Mouse (Mus musculus) embryonic facial prominence, embryonic 10.5 days (tissue): ENCODE measurements around the gene Cyp2d10. TPM values are rescaled to one million over a fixed set of nuclear protein-coding genes. Genes with fewer than 3 reads are reported as not detected.
A peak's percentile ranks its signal among the peaks of the same experiment; 100 is the strongest.
"Not testable (repeated sequence)": the region's sequence is repeated elsewhere in the genome, so short reads cannot be mapped to it uniquely, and the experiment has no call there.

ENCODE experiments used
- DNase-seq: peaks from one replicate; pipeline ENCODE4 v3.0.0-alpha.2; 2017; ENCODE audit warnings: low spot score
- H3K27ac ChIP-seq: fragments of 300-500 bp; sonication (generic); replicated peaks from 2 replicates; pipeline ENCODE4 v1.5.1; 2016; ENCODE audit warnings: mild to moderate bottlenecking
- H3K27me3 ChIP-seq: fragments of 300-500 bp; sonication (generic); replicated peaks from 2 replicates; pipeline ENCODE4 v1.6.1; 2016; ENCODE audit warnings: low read depth, mild to moderate bottlenecking; ENCODE audit not compliant: poor library complexity, severe bottlenecking
- H3K36me3 ChIP-seq: fragments of 300-500 bp; sonication (generic); replicated peaks from 2 replicates; pipeline ENCODE4 v1.6.1; 2016; ENCODE audit warnings: mild to moderate bottlenecking, moderate library complexity
- H3K4me1 ChIP-seq: fragments of 300-500 bp; sonication (generic); 2 replicates; pipeline ENCODE4 v1.6.1; 2016
- H3K4me3 ChIP-seq: fragments of 300-500 bp; sonication (generic); 2 replicates; pipeline ENCODE4 v1.5.1; 2016; ENCODE audit warnings: mild to moderate bottlenecking, moderate library complexity
- H3K9me3 ChIP-seq: fragments of 300-500 bp; sonication (generic); 2 replicates; pipeline ENCODE4 v1.6.1; 2016; ENCODE audit warnings: mild to moderate bottlenecking
- WGBS: fragments of 180-500 bp; shearing (Covaris S2); methylation state at CpG from one replicate; pipeline ENCODE4 v1.1.7; 2016; 5-methylcytosine and 5-hydroxymethylcytosine counted together
- polyA plus RNA-seq: library from polyadenylated mRNA; unstranded; fragments of >200 nt; fragmentation: Nextera tagmentation; extraction: Ambion mirVana; gene quantifications from 2 replicates; pipeline ENCODE4 v1.2.1, GENCODE M21; 2016

Gene Cyp2d10
- polyA plus RNA-seq: not detected in 2 replicates

GRCm38 (mm10) chr15:82406981-82407380 is at the start of gene Cyp2d10:
Gene Cyp2d10 (minus strand): TSS chr15:82407195.
- 92% methylated on average over 6 of the region's 6 CpGs for WGBS
- Histone ChIP-seq H3K9me3 (no peaks in the 10 kb centered on the region), H3K27me3 (no peaks in the 10 kb centered on the region), H3K4me3 (no peak within 1 kb of the TSS), H3K36me3 (no peaks in the 10 kb centered on the region), H3K4me1 (no peaks in the 10 kb centered on the region), H3K27ac (no peak within 1 kb of the TSS)
- no peak for DNase-seq

DNA sequence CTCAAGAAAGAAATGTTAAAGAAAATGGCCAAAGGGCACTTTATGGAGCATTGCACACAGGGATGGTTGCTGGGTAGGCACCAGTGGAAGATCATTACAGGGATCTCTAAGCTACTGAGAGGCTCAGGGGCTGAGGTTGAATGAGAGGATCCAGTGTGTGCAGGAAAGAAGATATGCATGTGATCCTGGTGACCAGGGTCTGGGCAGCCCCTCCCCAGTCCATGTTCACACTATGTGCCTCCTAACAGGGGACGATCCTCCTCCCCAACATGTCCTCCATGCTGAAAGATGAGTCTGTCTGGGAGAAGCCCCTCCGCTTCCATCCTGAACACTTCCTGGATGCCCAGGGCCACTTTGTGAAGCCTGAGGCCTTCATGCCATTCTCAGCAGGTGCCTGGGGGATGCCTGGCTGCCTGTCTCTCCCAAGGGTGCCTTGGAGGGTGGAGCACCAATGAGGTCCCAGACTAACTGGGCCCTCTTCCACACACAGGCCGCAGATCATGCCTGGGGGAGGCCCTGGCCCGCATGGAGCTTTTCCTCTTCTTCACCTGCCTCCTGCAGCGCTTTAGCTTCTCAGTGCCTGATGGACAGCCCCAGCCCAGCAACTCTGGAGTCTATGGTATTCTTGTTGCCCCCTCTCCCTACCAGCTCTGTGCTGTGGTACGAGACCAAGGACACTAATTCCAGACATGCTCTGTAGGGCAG is 49.2 kb upstream of the Cyp2d10 start:
- H3K4me3 ChIP-seq: not testable (repeated sequence)
- 85% methylated on average over 6 of the region's 6 CpGs for WGBS

GRCm38 (mm10) chr15:82453501-82453900 is 46.5 kb upstream of the Cyp2d10 start:
- WGBS: 83% methylated on average over 6 of the region's 6 CpGs
- not testable (repeated sequence) for H3K27ac ChIP-seq, H3K4me3 ChIP-seq, H3K9me3 ChIP-seq, H3K27me3 ChIP-seq, H3K4me1 ChIP-seq, H3K36me3 ChIP-seq
- peak; percentile 2 for DNase-seq

More for the DNA sequence above, 49.2 kb upstream of the Cyp2d10 start:
- H3K27me3 ChIP-seq, H3K9me3 ChIP-seq, H3K36me3 ChIP-seq, H3K4me1 ChIP-seq, H3K27ac ChIP-seq, DNase-seq: not testable (repeated sequence)

DNA sequence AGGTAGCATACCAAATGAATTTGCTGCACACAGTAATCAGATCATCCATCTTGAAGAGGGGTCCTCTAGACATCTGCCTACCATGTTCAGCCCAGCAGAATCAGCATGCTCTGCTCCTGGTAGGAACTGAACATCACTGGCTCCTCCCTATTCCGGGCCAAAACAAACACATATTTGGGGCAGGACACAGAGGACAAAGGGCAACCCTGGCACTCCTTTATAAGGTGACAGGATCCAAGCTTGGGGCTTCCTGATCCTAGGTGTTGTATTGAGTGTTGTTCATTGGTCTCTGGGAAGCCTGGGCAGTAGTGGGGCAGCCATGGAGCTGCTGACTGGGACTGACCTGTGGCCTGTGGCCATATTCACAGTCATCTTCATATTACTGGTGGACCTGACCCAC is 45.1 kb upstream of the Cyp2d10 start:
- H3K4me1 ChIP-seq, H3K4me3 ChIP-seq, H3K9me3 ChIP-seq, H3K36me3 ChIP-seq, H3K27ac ChIP-seq, H3K27me3 ChIP-seq, DNase-seq: not testable (repeated sequence)
- 89% methylated on average over 1 of the region's 1 CpGs for WGBS

DNA sequence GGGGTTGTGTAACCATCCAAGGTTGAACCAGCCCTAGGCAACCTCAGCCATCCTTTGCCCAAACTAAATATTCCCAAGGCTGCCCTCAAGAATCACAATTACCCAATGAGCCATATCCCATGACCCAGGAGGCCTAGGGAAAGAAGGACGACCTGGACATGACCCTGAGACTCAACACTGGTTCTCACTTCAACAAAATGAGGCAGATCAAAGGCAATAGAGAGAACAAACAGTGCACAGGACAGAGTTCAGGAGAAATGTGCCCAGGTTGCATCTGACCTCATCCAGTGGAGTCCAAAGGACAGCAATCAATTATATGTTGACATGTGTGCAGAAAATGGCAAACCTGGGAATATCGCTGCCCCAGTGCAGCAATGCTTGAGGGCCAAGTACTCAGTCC is 43.0 kb upstream of the Cyp2d10 start:
- not testable (repeated sequence) for H3K27me3 ChIP-seq, H3K4me1 ChIP-seq, H3K27ac ChIP-seq, H3K36me3 ChIP-seq, H3K4me3 ChIP-seq, H3K9me3 ChIP-seq, DNase-seq
- WGBS: 83% methylated on average over 2 of the region's 2 CpGs

GRCm38 (mm10) chr15:82445196-82445595 is 38.2 kb upstream of the Cyp2d10 start:
- WGBS: 78% methylated on average over 8 of the region's 8 CpGs
- DNase-seq: no peak
- Histone ChIP-seq H3K4me1 (no peaks in the 10 kb centered on the region), H3K27ac (no peak overlapping the region), H3K36me3 (no peaks in the 10 kb centered on the region), H3K9me3 (no peaks in the 10 kb centered on the region), H3K4me3 (no peak overlapping the region), H3K27me3 (no peaks in the 10 kb centered on the region)

DNA sequence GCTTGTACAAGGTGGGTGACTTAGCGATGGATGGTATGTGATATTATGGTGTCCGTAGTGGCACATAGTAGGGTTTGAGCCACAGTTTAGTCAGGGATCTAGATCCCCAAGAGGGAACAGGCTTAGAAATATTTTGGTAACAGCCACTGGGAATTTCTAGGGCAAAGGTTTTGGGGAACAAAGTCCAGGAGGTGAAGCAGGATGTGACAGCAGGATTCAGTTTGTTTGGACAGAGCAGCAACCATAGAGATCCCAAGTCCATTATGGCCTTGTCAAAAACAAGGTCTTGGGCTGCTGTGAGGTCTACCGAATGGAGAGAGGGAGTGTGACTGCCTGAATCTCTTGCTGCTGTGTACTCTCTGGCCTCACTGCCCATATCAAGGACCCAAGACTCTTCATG is 36.7 kb upstream of the Cyp2d10 start:
- no peak for DNase-seq
- Histone ChIP-seq H3K4me3 (no peak overlapping the region), H3K27ac (no peak overlapping the region), H3K4me1 (no peaks in the 10 kb centered on the region), H3K27me3 (no peaks in the 10 kb centered on the region), H3K9me3 (no peaks in the 10 kb centered on the region), H3K36me3 (no peaks in the 10 kb centered on the region)
- 91% methylated on average over 3 of the region's 3 CpGs for WGBS

DNA sequence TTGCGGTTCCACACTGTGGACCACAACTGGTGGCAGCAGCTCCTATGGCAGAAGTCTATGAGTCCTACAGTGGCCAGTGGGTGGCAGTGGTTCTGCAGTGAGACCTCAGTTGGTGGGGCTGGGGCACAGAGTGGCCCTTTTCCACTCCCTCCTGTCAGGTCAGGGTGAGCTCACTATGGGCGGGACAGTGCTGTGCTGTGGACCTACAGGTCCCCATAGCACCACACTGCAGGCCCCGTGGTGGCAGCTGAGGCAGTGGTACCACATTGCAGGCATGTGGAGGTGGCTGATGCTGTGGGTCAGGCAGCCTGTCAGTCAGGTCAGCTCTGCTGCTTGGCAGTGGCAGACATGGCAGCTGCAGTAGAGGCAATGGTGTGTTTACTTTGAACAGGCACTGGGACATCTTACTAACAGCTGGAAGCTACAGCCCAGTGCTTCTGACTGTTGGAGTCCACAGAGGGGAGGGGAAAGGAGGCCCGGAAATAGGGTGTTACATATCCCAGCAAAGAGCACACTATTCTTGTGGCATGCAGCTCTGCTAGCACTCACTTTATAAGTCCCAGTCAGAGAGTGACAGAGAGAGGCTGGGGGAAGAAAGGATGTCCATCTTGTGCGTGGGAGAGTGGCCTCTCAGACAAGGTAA is 31.1 kb upstream of the Cyp2d10 start:
- DNase-seq: no peak
- 64% methylated on average over 5 of the region's 5 CpGs for WGBS
- H3K36me3 ChIP-seq: no peaks in the 10 kb centered on the region
- no peaks in the 10 kb centered on the region for H3K4me1 ChIP-seq
- H3K4me3 ChIP-seq: no peak overlapping the region
- H3K27me3 ChIP-seq: no peaks in the 10 kb centered on the region
- no peak overlapping the region for H3K27ac ChIP-seq
- peaks cover 8% of the 10 kb centered on the region; the same call in 1 of the 2 replicates for H3K9me3 ChIP-seq

DNA sequence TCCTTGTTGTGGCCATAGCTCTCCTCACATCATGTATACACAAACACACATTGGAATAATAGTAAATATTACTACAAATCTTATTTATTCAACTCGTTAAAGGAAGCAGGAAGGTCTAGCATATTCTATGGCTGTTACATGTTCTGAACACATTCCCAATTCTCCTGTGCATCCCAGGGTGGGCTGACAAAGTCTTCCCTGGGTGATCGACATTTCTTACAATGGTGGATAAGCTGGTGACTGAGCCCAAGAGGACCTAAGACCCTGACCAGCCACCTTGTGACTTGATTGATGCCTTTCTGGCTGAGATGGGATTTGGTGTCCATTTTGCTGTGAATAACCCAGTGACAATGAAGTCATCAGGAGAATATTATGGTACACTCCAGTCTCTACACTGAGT is 28.6 kb upstream of the Cyp2d10 start:
- WGBS: 85% methylated on average over 2 of the region's 2 CpGs
- H3K9me3 ChIP-seq: peaks cover 16% of the 10 kb centered on the region; the same call in 1 of the 2 replicates
- H3K4me3 ChIP-seq: no peak overlapping the region
- no peak overlapping the region for H3K27ac ChIP-seq
- H3K27me3 ChIP-seq: no peaks in the 10 kb centered on the region
- no peaks in the 10 kb centered on the region for H3K4me1 ChIP-seq
- no peak for DNase-seq
- no peaks in the 10 kb centered on the region for H3K36me3 ChIP-seq

- WGBS: 83% methylated on average over 3 of the region's 3 CpGs
- no peaks in the 10 kb centered on the region for H3K27me3 ChIP-seq
- peaks cover 21% of the 10 kb centered on the region; the same call in 1 of the 2 replicates for H3K9me3 ChIP-seq
- H3K4me3 ChIP-seq: no peak overlapping the region
- no peak overlapping the region for H3K27ac ChIP-seq
- no peak for DNase-seq
- no peaks in the 10 kb centered on the region for H3K36me3 ChIP-seq
- H3K4me1 ChIP-seq: no peaks in the 10 kb centered on the region
Measured at GRCm38 (mm10) chr15:82435011-82435410, 28.0 kb upstream of the Cyp2d10 start.

GRCm38 (mm10) chr15:82434541-82434940 is 27.5 kb upstream of the Cyp2d10 start:
- Histone ChIP-seq H3K36me3 (no peaks in the 10 kb centered on the region), H3K9me3 (peaks cover 23% of the 10 kb centered on the region; the same call in 1 of the 2 replicates), H3K27me3 (no peaks in the 10 kb centered on the region), H3K27ac (no peak overlapping the region), H3K4me3 (no peak overlapping the region), H3K4me1 (no peaks in the 10 kb centered on the region)
- no peak for DNase-seq
- WGBS: 90% methylated on average over 3 of the region's 3 CpGs

DNA sequence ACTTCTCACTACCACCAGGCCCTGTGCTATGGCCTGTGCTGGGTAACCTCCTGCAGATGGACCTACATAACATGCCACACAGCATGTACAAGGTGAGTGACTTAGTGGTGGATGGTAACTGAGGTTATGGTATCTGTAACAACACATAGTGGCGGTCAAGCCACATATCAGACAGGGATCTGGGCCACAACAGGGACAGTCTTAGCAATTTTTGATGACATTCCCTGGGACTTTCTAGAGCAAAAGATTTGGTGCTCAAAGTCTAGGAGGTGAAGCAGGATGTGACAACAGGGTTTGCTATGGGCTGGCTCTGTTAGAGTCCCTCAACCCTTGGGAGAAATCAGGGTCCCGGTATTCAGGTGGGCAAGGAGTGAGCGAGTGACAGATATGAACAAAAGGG is 26.6 kb upstream of the Cyp2d10 start:
- H3K4me1 ChIP-seq: no peaks in the 10 kb centered on the region
- H3K36me3 ChIP-seq: no peaks in the 10 kb centered on the region
- H3K27me3 ChIP-seq: no peaks in the 10 kb centered on the region
- H3K27ac ChIP-seq: no peak overlapping the region
- H3K9me3 ChIP-seq: peaks cover 25% of the 10 kb centered on the region; the same call in 1 of the 2 replicates
- 95% methylated on average over 3 of the region's 3 CpGs for WGBS
- no peak overlapping the region for H3K4me3 ChIP-seq
- no peak for DNase-seq

DNA sequence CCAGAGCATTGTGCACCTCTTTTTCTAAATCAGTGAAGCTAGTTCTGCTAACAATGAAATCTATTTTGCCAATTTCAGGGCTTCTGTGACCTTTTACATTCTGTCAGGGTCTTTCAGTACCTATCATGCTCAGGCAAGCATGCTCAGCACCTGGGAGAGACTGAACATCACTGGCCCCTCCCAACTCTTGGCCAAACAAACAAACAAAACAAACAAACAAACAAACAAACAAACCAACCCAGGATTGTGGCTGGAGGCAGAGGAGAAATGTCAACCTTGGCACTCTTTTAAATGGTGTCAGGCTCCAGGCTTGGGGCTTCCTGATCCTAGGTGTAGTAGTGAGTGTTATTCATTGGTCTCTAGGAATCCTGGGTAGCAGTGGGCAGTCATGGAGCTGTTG is 26.1 kb upstream of the Cyp2d10 start, which contains the start of gene Cyp2d9:
Gene Cyp2d9 (plus strand): TSS at position 301 of the 400 bp plus-strand sequence.
- H3K4me3 ChIP-seq: no peak within 1 kb of the TSS

More for the DNA sequence above, 26.1 kb upstream of the Cyp2d10 start, which contains the start of gene Cyp2d9:
- peaks cover 25% of the 10 kb centered on the region; the same call in 1 of the 2 replicates for H3K9me3 ChIP-seq
- no peaks in the 10 kb centered on the region for H3K4me1 ChIP-seq
- H3K27ac ChIP-seq: no peak within 1 kb of the TSS
- DNase-seq: no peak
- no peaks in the 10 kb centered on the region for H3K36me3 ChIP-seq
- H3K27me3 ChIP-seq: no peaks in the 10 kb centered on the region
